Mouse (Mus musculus) monocyte, adult 5-6 weeks (primary cell): ENCODE results near the gene Raph1. TPM values are rescaled to one million over a fixed set of nuclear protein-coding genes. Genes with fewer than 3 reads are reported as not detected.

Experiments used
- ATAC-seq: fragments of 153-309, 156-312 bp; replicated peaks from 2 replicates; pipeline ENCODE4 v1.8.0; 2017; ENCODE audit warnings: mild to moderate bottlenecking; ENCODE audit not compliant: low TSS enrichment, insufficient number of reproducible peaks, severe bottlenecking, poor library complexity, low FRiP score
- total RNA-seq: library from RNA; stranded (forward); fragments of 200-1000, 200-491, 200-594 nt; gene quantifications from 3 replicates; pipeline ENCODE4 v1.2.3, GENCODE M21; 2017

The Raph1 gene
- total RNA-seq: 7.5 to 20.5 TPM (median 10.5 TPM) in 3 replicates

DNA sequence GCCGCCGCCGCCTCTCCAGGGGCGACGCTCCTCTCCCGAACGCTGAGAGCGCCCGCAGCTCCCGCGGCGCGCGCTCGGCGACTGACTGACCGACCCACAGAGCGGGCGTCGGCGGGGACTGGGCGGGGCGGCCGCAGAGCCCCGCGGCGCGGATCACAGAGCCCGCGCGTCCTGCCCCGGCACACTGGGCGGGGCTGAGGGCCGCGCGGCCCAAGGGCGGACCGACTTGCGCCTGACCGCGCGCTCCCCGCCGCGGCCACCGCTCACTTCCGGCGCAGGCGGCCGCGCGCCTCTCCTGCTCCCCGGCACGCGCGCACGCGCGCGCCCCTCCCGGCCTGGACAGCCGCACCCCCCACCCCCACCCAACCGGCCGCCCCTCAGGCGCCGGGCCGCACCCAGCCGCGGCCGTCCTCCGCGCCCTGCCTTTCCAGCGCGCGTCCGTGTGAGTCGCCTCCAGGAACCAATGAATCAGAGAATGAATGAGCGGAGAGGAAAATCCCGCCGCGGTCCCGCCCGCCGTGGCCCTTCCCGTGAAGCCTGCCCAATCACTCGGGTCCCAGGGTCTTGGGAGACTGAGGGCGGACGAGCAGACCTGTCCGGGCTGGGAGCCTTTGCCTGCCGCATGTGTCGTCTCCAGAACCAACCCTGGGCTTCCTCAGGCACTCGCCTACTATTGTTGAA, at the start of gene Raph1:
Gene Raph1, minus strand, starts transcription at position 474 of the 681 bp plus-strand sequence.
- peak; percentile 69; the same call in 1 of the 2 replicates for ATAC-seq

DNA sequence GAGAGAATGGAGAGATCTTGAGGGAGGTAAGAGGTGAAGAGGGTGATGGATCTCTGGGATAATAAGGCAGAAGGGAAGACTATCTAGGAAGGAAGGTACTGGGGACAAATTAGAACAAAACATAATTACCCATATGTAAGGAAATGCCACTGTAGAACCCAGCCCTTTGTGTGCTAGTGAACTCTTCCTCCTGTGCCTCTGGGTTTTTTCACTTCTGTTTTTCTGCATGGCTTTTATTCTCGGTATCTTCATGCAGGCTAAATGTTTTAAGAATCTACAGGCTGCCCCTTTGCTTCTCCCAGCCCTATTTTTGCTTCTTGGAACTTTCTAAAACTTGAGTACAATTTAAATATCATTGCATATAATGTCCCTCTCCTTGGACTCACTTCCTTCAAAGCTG, 48.8 kb upstream of the Raph1 start:
- ATAC-seq: no peak

DNA sequence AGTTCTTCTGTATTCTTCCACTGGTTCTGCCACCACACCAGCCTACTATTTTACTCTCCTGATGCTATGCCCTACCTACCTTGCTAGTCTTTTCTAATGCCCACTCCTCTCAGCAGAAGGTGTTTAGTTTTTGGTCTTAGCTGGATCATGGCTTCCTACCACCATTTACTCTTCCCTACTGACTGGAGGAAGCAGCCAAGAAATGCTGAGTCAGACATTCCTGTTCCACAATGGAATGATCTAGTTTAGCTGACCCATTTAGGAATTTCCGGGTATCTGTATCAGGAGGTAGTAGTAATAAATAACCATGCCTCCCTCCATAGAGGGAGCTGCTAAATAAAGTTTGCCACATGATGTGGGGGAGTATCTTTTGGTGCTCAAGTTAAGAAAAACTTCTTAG, 48.0 kb upstream of the Raph1 start:
- no peak for ATAC-seq

DNA sequence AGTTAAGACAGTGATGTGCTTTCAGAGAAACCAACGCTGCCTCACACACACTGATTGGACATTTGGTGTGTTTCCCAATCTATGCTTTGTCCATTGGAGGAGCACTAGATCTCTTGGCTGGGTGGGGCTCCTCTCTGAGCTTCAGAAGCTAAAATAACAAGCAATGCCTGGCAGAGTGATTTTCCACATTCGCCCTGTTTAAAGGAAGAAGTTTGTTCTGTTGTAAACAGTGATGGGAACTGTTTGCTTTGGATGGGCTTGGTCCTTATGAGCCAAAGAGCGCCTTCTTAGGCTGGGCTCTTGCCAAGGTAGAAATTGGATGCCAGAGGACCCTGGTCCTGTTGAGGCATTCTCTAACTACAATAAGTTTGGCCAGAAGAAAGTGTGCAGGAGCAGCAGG, 45.1 kb upstream of the Raph1 start:
- ATAC-seq: no peak

DNA sequence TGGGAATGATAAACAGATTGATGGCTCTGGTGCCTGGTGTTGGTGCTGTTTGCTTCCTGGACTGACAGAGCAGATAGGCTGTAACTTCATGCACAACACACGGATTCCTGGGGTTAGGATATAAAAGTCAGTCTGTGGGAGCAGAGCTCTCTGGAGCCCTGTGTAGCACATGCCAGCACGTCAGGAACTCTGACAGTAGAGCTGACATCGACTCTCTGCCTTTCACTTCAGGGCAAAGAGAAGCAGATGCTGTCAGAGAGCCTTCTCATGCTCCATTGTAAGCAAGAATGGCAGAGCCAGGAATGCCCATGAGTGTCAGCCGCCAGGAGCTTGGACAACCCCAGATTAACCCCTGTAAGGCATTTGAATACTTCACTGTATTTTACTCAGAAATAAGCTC, 43.7 kb upstream of the Raph1 start:
- ATAC-seq: no peak

DNA sequence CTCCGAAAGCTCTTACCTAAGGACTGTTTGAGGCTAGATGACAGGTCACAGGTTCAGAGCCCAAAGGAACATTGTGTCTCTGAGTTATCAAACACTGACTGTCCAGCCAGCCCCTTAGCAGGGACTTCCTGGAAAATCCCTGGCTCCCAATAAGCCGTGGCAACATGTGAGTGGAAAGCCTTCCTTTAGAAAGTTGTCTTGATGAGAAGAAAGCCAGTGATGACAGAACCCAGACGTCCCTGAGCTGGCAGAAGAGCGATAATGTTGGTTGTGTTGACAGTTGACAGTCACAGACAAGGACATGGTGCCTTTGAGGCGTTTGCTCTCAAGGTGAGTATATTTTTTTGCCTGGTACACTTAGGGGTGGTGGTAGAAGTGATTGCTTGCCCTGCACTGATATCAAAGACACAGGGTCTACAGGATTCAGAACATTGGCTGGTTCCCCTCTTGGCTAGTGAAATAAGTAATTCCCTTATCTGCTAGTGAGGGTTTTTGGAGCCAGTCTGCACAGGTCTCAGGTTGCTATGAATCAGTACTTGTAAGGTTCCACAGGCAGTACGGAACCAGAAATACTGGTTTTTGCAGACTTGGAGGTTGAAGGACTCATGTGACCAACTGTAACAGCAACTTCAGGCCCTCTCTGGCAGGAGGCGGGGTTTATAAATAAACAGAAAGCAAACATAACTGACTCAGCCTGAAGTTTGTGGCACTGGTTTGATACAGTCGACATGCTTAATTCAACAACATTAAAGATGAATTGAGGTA, 42.3 kb upstream of the Raph1 start:
- no peak for ATAC-seq

DNA sequence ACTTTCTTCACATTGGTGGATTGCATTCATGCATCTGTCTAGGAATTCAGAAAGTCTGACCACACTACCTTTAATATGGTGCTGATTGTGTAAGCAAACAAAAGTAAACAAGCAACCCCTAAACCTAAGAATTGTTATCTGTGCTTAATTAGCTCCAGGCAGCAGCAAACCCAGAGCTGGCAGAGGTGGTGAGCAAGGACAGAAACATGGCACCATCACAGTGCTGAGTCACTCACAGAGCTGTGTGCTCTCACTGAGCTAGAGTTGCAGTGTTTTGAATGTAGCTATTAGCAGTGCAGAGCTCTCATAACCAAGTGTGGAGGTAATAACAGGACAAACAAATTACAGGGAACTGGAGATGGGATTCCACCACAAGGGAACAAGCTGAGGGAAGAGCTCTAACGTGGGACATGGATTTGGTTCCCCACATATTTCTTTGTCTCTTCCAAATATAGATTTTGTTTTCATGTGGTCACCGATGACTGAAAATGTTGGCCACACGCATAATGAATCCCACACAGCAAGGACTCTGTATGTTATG, 37.6 kb upstream of the Raph1 start:
- no peak for ATAC-seq

DNA sequence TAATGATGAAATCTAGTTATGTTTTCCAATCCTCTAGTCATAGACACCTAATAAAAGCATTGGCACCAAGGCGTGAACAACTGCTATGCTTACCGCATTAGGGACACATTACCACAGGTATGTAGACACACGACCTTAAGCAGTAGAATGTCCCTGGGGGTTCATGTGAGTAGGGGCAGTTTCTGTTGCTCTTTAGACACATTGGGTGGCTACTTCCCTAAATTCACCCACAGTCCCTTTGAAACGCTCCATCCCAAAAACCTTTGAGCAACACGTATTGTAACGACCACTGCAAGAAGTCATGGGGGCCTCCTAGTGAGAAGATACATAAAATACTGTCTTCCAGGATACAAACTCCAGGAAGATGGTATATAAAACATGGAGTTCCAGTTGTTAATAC, 33.8 kb upstream of the Raph1 start:
- ATAC-seq: no peak

DNA sequence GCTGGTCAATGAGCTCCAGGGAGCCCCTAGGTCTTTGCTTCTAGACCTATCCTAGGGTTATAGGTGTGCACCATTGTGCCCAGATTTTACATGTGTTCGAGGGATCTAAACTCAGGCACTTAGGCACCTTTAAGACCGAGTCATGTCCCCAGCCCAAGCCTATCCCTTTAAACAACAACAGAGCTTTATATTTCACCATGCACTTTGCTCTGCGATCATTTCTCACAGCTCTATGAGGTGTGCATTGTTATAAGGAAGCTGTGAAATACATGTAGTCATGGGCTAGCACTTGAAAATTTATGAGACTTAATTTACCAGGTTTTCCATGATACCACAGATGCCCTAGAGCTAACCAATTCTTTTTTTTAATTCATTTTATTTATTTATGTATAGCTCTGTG, 33.0 kb upstream of the Raph1 start:
- no peak for ATAC-seq

DNA sequence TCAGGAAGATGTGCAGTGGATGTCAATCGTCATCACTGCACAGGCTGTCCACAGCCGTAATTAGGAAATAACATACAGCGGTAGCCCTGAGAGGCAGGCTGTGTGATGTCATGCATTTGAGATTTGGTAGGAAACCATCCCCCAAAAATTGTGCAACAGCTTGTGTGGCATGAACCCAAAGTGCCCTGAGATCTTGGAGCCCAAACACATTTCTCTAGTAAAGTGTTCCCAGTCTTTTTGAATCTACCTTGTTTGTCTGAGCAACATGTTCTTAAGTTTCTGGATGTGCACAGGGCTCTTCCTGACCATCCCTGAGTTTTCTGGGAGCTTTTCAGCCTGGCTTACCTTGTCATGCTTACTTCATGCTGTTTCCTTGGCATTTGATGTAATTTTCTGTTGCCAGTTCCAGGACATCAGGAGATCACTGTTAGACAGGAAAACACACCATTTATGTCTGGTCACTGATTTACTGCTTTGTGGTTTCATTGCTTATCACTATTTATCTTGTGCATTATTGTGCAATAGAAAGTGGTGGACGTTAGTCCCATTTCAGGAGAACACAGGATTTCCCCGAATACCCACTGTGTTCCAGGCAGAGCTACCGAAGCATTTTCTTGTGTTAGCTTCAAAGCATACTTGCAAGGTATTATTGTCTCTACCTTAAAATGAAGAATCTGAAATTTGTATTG, 32.3 kb upstream of the Raph1 start:
- ATAC-seq: 0 out of 2 replicates have a peak, but pooled peaks have one; percentile 22

DNA sequence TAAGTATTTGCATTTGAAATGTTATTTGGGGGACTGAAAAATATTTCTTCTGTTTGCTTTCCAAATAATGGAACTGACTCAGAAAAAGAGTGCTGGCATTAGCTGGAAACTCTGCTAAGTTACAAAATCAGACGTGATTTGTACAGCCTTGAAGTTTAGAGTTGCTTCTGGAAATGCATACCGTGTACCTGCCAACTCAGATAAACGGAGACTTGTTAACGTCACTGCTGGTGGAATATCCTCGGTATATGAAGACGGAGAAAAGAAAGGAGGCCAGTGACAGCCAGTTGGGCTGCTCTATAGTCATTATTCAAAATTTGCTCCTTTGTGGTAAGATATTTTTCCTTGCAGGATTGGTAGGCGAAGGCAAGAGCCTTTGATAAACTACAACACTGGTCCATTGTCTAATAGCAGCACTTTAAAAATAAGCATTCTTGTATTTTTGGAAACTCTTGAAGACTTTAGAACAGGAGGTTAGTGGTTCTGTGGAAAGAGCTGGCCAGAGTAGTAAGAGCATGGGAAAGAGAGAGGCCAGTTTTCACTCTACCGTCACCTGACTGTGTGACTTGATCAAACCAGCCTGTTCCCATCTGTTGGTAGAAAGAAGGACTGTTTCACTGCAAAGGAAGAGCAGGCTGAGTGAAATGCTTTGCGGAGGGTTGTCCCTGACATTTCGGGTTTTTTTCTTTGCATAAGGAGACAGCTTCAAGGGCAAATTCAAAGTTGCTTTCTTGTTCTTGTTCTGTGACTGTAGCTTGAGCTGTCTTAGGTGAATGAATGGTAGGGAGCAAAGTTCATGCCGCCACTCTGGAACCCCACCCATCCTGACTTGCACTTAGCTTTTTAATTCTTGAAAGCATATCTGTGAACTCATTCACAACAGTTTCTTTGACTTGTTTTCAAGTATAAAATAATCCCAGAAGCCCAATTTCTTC, 29.7 kb upstream of the Raph1 start:
- no peak for ATAC-seq

DNA sequence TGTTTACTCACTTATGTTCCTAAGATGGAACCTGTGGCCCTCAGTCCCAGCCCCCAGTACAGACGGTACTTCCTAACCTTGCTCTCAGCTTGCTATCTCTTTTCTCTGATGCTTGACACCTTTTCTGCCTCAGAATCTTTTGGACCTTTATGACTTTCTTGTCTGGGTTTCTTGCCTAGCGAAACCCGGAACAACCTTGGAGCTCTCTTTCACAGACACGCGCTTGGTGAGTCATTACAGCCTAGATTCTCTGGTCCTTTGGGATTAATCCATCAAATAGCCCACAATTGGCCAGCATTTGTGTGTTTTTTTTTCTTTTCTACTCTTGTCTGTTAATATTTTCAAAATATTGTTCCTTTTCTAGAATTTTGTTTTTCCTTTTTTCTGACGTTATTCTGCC, 26.2 kb upstream of the Raph1 start:
- ATAC-seq: no peak

DNA sequence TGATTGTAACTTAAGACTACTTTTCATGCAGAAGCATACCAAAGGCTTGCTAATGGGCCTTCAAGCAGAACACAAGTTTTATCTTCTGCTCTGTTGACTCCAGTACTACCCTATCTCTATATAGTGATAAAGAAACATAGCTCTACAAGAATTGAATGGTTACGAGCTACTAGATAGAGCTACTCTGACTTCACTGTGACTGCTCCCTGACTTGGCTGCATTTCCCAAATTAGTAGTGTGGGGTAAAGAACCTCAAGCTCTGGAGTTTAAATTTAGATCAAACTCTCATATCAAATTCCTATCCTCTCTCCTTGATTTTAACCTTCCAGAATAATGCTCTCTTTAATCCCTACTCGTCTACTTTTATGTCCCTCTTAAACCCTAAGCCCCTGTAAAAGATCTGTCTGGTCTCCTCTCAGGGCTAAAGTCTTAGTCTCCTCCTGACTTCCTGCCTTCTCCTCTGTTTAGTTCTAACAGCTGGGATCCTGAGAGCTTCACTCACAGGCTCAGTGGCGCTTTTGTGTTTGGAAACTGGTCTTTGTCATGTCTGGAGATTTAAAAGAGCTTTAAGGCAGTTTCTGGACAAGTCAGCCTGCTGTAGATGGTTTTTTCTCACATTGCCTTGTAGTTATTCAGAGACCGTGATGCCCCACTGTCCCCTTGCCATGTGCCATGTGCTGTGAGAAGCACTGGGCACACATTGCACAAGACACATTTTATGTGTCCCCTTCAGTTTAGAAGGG, 22.2 kb upstream of the Raph1 start:
- ATAC-seq: no peak

DNA sequence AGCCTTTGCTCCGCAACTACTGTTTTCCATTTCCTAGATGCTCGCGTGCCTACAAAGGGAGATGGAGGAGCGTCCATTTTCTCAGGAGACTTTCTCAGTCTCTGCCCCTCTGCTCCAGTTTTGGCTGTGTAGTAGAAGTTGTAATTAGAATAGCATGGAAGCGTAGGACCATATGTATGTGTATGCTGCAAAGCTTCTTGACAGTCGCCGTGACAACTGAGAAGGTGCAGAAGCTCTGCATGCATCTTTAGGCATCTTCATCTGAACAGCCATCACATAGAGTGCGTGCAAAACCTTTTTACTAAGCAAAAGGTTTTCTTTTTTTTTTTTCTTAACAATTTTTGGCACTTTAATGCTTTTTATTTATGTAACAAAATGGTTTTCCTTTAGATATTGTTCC, 14.1 kb upstream of the Raph1 start:
- no peak for ATAC-seq

DNA sequence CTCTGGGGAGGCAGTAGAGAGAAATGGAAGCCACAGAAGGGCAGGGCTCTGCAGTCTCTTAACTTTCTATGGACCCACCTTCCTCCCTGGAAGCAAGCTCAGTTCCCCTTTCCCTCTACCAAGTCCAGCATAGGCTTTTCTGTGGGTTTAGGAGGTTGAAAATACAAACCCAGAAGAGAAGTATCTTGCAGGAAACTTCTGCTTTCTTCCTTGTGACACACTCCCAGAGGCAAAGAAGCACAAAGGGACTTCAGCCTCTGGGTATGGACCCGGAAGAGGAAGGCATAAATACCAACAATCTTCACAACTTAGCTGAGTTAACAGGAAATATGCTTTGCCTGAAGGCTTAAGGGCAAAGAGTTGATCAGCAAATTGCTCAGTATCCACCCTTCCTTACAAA, 13.0 kb upstream of the Raph1 start:
- peak; percentile 94 for ATAC-seq

DNA sequence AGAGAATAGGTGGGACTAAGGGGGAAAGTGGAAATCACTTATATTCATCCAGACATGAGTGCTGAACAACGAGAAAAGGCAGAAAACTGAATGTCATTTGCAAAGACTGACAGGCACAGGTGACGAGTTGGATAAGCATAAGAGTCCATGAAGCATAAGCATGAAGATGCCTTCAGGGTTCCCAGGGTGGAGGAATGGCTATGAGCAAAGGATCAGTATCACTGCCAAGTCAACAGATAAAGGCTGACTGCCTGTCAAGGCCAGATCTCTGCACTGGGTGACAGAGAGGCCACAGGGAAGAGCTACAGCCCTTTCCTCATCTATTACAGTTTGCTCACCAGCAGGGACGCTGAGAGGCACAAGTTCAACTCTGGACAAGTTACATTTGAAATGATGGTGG, 5.8 kb upstream of the Raph1 start:
- ATAC-seq: no peak

DNA sequence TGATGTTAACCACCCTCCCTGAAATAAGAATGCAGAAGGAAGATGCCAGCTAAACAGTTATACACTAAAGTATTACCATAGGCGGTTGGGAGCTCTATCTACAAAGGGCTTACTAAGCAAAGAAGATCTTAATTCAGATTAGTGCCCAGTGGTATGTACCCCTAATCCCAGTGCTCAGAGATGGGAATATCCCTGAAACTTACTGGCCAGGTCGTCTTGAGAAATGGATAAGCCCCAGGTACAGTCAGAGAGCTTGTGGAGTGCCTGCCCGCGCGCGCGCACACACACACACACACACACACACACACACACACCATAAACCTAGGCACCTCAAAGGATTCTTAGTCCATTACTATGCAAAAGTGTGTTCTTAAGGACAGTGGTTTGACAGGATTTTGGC, 2.8 kb upstream of the Raph1 start:
- no peak for ATAC-seq

DNA sequence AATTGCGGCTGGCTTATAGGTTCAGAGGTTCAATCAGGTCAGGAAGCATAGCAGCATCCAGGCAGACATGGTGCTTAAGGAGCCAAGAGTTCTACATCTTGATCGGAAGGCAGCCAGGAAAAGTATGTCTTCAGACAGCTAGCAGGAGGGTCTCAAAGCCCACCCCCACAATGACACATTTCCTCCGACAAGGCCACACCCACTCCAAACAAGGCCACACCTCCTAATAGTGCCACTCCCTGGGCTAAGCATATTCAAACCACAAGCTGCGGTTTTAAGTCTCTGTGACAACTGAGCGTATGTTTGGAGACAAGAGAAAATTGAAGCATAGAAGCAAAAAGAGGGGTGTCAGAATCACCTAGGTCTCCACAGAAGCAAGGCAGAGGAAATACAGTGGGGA, 2.3 kb upstream of the Raph1 start:
- no peak for ATAC-seq
